Mouse (Mus musculus) cerebellum, adult 9-11 months (tissue): ENCODE data around the gene Tpd52l1.
A peak's percentile ranks its signal among the peaks of the same experiment; 100 is the strongest.
"Not testable (repeated sequence)": the region's sequence is repeated elsewhere in the genome, so short reads cannot be mapped to it uniquely, and the experiment has no call there.

Experiments
- DNase-seq: peaks from one replicate; pipeline ENCODE4 v3.0.0; 2022

The Tpd52l1 gene

DNA sequence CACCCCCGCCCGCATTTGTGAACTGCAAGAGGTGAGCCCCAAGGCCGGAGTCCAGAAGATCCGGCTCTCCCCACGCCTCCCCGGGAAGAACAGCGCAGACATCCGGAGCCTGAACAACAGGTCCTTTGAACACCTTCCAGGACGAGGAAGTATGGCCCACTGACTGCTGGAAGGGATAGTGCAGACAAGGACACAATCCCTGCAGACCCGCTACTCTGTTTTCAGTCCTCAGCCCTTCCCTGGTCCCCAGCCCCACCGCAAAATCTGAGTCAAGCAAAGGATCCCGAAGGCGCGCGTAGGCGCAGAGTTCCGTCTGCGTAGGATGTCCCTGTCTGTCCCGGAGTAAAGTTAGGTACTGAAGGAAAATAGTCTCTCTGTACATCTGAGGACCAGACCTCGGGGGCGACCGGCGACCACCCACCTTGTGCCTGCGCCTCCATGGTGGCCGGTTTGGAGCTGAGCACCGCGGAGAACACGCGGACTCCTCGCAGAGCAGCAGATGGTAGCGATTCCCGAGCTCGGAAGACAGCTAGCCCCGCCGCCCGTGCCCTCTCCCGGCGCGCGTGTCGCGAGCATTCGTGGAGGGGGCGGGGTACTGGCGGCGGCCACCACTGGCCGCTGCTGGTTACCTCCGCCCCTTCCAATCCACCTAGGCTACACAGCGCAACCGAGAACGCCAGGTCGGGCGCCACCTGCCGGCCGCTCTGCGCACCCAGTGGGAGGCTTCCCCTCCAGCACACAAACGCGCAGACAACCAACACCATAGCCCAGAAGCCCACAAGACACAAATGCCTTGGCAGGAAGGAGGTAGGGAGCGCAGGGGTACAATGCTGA lies at the start of gene Tpd52l1:
TSS of gene Tpd52l1 (minus strand) at position 668 of the 834 bp plus-strand sequence.
- DNase-seq, result peak; percentile 66

DNA sequence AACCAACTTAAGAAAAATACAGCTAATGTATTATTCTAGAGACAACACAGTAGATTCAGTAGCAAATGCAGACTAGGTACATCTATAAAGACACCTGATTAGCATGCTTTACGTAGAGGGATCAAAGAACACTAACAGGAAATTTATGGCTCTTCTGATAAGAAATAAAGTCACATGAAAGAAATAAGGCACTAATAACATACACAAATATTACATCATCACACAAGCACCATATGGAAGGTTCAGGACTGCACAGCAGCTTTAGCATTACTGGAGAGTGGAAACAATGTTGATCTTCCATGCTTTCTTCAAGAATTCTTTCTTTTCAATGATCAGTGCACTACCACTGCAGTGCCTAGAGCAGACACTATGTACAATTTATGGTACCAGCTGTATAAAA lies 48.5 kb upstream of the Tpd52l1 start:
- no peak for DNase-seq

DNA sequence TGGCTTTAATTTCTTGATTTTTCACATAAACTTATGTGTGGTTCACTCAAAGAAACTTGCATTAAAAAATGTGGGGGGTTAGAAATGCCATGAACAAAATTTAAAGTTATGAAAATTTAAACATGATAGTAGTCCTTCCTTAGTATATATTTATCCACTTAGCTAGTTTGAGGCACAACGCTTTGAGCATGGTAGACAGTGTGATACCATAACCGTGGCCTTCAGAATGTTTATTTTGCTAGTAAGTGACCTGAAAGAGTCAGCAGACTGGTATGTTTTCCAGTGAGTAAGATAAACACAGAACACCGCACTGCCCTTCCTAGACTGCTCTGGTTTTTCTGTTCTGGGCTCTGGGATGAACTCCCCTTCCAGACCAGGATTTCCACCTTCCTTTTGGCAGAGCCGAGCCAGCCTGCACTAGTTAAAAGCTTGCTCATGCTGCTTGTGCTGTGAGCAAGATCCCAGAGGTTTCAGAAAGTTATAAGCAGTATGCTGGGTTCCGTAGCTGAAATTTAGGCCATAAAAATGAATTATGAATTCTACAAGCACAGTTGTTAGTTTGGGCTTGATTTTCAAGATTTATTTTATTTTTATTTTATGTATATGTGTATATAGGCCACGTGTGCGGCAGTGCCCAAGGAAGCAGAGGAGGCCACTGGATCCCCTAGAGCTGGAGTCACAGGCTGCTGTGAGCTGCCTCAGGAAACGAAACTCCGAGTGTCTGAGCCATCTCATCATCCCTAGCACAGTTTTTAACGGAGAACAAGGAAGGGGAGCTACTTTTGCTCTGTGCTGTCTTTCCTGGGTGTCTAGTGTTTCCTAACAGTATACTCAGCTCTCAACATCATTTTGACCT lies 21.5 kb upstream of the Tpd52l1 start:
- DNase-seq, result no peak

DNA sequence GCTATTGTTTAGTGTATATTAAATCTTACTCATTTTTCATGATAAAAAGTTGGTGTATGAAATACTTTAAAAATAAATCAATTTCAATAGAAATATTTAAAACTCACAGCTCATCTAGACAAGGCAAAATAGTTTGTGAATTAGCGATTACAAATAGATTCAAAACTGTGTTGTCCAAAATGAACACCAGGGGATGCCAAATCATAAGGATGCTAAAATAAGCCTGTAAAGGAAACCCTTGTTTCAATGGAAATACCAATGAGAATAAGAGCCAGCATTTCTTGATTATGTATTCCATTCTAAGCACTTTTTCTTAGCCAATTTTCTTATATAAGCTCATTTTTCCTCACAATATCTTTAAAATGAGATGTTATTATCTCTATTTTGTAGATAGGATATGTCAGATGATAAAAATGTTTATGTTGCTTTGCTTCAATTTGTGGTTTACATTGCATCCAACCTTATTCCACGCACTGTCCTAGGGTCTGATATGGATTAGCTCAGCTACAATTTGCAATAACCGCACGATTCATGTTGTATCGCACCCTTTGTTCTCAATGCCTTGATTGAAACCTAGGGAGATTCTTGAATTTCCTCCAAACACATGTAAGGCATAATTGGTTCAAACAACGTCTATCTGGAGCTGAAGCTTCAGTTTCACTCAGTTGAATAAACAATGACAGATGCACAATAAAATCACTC lies 20.2 kb upstream of the Tpd52l1 start:
- DNase-seq, result no peak

GRCm38 (mm10) chr10:31465424-31465823 lies 19.7 kb upstream of the Tpd52l1 start:
- DNase-seq, result no peak

DNA sequence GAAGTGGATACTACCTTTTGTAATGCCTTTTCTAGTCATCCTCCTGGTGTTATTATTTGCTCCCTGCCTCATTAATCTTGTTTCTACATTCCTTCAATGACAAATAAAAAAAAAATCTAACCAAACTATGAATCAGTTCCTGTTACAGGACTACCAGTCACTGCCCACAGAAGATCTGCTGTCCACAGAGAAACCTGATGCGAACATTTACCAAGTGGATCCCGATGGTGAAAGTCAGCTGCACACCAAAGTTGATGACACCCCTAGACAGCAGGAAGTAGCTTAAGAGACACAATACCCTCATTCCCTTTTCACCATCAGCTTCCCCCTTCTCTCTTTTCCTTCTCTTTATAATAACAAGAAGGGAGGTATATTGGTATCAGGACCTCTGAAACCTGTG lies 17.3 kb upstream of the Tpd52l1 start:
- no peak for DNase-seq

DNA sequence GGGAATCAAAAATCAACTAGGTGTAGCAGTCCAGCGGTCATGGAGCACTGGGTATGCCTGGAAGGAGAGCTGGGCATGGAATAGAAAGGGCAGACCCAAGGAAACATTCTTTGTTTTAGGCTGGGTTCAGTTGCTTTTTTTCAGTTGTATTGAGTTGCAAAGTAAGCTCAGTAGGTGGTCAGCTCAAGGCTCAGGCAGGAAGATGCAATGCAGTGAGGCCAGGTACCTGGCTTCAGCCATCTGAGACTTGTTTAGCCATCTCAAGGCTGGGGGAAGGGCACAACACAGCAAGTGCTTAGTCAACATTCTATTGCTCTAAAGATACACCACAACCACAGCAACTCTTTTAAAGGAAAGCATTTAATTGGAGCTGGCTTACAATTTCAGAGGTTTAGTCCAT lies 11.0 kb upstream of the Tpd52l1 start:
- DNase-seq, result no peak

GRCm38 (mm10) chr10:31447083-31447482 lies 1.3 kb upstream of the Tpd52l1 start:
- no peak for DNase-seq

GRCm38 (mm10) chr10:31444206-31444605 lies 1.6 kb downstream of the Tpd52l1 start:
- DNase-seq, result no peak

DNA sequence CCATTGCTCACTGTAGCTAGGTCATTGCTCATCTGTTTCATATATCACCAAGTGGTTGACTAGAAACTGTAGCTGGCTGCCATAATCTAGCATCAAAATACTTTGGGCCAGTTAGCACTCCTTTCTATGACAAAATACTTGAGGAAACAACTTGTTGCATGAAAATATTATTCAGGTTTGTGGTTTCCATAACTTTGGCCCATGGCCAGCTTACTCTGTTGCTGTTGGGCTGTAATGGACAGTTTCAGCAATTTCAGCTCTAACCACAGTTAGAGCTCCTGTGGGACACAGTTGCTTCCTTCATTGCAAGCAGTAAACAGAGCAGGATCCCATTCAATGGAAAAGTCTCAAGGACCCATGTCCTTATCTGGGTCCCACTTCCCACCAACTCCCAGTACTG lies 4.3 kb downstream of the Tpd52l1 start:
- DNase-seq, result no peak

- DNase-seq, result no peak
Measured at GRCm38 (mm10) chr10:31436047-31436446, 9.7 kb downstream of the Tpd52l1 start.

DNA sequence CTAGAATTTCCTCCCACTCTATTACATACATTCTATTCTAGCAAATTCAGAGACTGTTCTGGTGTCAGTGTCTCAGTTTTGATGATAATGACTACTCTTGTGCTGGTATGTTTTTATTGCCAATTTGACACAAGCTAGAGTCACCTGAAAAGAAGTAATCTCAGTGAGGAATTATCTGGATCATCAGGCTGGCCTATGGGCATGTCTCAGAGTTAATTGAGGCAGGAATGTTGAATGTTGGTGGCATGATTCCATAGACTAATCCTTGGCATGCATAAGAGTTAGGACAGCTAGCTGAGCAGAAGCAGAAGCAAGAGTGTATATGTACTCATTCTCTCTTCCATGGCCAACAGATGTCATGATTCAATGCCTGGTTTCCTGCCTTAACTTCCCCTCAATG lies 27.8 kb downstream of the Tpd52l1 start:
- no peak for DNase-seq

DNA sequence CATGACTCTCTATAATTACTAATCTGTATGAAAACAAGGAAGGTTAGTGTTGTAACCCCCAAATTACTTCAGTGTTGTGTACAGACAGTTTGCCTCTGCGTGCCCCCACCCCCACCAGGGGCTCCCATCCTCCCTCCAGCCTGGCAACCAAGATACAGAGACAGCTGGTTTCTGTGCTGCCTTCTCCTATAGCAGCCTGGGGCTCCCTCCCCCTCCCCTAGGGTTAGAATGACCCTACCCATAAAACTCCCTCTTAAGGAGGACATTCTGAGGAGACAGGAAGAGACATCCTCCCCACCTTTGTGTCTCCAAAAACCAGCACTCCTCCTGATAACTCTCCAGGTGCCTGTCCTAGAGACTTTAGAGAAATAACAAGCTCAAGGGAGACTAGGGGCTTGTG lies 52.8 kb downstream of the Tpd52l1 start:
- DNase-seq, result no peak

DNA sequence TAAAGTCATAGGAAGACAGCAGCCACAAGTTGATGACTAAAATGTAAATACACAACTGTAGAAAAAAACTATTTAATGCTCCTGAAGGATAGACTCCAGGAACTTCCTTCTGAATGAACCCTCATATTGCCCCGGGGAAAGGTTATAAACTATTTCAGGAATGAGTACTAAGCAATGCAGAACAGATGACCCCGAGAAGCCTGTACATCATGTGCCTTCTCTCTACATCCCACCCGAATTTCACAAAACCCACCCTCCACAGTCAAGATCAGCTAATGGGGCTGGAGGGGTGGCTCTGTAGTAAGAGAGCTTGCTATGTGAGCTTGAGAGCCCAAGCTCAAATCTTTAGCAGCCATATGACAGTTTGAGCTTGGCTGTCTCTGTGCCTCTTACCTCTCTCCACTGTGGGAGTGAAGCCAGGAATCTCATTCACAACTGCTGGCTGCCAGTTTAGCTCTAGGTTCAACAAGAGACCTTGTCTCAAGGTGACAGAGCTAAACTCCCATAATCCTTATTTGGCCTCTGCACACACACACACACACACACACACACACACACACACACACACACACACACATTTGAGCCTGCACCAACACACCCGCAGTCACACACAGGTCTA lies 54.9 kb downstream of the Tpd52l1 start:
- DNase-seq, result no peak

- not testable (repeated sequence) for DNase-seq
Measured at GRCm38 (mm10) chr10:31388566-31388965, 57.2 kb downstream of the Tpd52l1 start.

- DNase-seq, result not testable (repeated sequence)
Measured at GRCm38 (mm10) chr10:31370200-31370599, 75.6 kb downstream of the Tpd52l1 start.

- DNase-seq, result no peak
Measured at GRCm38 (mm10) chr10:31359749-31360148, 86.0 kb downstream of the Tpd52l1 start.

- DNase-seq, result no peak
Measured at GRCm38 (mm10) chr10:31354886-31355461, 90.8 kb downstream of the Tpd52l1 start.

DNA sequence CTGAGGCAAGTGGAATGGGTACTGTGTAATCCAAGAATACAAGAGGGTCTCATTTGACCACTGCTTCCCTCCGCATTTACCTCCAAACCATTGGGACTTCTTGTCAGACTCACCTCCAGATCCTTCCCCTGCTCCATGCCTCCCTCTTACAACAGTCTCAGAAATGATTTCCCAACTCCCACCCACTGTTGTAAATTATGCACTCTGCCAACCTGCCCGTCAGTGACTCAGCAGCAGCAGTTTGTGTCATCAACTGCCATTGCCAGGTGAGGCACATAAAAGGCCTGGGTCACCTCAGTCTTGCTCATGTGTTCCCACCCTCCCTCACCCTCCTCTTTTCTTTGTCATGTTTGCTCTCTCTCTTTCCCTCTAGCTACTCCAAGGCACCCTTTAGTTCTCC lies 91.6 kb downstream of the Tpd52l1 start:
- DNase-seq, result no peak

DNA sequence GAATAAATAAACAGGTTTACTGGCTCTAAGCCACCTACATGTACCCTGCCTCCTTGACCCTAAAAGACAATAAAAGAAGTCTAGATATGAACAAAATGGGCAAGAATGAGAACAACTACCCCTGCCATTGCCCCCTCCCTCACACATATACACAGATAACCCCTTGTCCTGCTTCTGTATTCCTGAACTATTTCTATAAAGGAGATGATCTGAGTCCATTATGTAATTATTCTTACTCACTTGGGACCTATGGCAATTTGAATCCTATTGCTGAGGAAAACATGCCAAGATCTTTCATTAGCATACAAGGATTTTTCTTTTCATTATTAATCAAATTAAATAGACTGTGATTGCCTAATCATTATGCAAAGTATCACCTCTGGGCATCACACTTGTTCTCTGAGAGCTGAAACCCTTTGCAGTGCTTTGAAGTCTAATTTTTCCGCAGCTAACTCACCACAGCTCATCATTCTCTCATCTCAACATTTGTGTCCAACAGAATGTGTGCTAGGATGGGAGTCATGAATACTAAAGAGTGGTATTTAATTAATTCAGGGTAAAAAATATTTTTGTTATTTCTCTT lies 92.8 kb downstream of the Tpd52l1 start:
- DNase-seq, result no peak

DNA sequence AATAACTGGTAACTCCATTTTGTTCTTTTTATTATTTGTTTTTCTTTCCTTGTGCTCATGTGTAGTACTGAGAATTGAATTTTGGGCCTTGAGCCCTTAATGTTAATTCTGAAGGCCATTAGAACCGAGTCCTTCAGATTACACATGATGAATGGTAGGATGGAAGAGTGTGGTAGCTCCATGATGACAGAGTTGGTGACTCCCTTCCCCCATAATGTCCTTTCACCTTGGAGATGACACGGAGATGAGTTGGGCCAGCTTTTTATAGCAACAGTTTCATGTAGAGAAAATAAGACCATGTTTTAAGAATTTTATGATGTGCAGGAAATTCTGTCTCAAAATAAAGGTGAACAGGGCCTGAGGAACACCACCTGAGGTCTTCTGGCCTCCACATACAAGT lies 94.7 kb downstream of the Tpd52l1 start:
- DNase-seq, result no peak

GRCm38 (mm10) chr10:31346401-31346800 lies 99.4 kb downstream of the Tpd52l1 start:
- no peak for DNase-seq
